Mouse (Mus musculus) gastrocnemius, adult 2 months (tissue): ENCODE results near the gene Cilp2. TPM values are rescaled to one million over a fixed set of nuclear protein-coding genes. Genes with fewer than 3 reads are reported as not detected.

Experiments
- DNase-seq: peaks from one replicate; pipeline ENCODE4 v3.0.0; 2022
- H3K27ac ChIP-seq: fragments of 200-600 bp; 2 replicates; pipeline ENCODE4 v1.8.1; 2022; ENCODE audit warnings: mild to moderate bottlenecking
- H3K4me3 ChIP-seq: fragments of 200-600 bp; 2 replicates; pipeline ENCODE4 v1.8.1; 2022; ENCODE audit warnings: mild to moderate bottlenecking, moderate library complexity
- CTCF ChIP-seq: fragments of 200-600 bp; IDR thresholded peaks from 2 replicates; pipeline ENCODE4 v1.8.1; 2022; ENCODE audit warnings: antibody characterized with exemption, mild to moderate bottlenecking, moderate library complexity
- intact Hi-C: fragments of 180-260 bp; cut with DNase I; formaldehyde crosslinking; loops from one replicate; pipeline ENCODE4 v1.15.1; 2025
- total RNA-seq, 2 experiments: library from RNA; stranded (reverse); gene quantifications; 2 replicates each; pipeline ENCODE4 v1.2.3; 2021

The Cilp2 gene
- total RNA-seq, 2 experiments from 2014 or later = 3.5 to 18.9 TPM

DNA sequence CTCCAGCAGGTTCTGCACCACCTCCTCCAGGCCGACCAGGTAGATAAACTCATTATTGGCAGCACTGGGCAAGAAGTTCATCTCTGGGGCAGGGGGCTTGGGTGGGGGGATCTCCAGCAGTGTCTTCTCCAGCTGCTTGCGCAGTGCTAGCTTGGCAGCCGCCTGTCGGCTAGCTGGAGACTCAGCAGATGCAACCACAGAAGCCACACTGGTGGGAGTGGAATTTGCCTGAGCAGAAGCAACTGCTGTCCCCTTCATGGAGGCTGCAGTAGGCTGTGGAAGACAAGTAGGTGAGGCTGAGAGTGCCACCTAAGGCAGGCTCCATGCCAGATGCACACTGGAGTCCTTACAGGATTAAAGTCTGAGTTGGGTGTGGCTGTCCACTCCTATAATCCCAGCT, 27.0 kb upstream of the Cilp2 start:
- intact Hi-C loops = loop anchor here (10.0 kb wide), 1 partner anchor 320 kb away; the partner anchor contains the start of genes Armc6 and Sugp2
- no peak for DNase-seq
- Histone ChIP-seq H3K27ac (no peak overlapping the region), H3K4me3 (no peak overlapping the region)
- TF ChIP-seq CTCF = no peak

DNA sequence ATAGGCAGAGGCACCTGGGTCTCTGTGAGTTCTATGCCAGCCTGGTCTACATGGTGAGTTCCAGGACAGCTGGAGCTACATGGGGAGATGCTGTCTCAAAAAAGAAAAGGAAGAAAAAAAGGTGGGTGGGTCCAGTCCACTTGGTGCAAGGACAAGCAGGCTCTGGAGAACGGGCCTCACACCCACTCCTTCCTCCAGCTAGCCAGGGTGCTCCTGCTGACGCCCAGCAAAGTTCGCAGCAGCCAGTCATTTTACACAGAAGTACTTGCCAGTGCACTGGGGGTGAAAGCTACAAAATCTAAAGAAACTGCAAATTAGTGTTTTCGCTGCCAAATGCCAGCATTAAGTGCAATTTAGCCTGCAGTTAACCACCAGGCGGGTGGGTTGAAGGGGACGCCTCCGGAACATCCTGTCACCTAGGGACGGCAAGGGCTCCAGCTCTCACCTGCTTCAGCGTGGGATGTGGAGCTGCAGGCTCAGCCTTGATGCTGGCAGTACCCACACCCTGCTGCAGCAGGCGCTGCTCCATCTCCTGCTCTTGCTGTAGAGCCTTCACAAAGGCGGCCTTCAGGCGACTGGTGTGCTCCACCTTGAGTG, 25.1 kb upstream of the Cilp2 start:
- intact Hi-C loops = loop anchor here (10.0 kb wide), 1 partner anchor 322 kb away; the partner anchor contains the start of genes Armc6 and Sugp2
- H3K27ac ChIP-seq = no peak overlapping the region
- H3K4me3 ChIP-seq = no peak overlapping the region
- no peak for TF ChIP-seq CTCF
- no peak for DNase-seq

DNA sequence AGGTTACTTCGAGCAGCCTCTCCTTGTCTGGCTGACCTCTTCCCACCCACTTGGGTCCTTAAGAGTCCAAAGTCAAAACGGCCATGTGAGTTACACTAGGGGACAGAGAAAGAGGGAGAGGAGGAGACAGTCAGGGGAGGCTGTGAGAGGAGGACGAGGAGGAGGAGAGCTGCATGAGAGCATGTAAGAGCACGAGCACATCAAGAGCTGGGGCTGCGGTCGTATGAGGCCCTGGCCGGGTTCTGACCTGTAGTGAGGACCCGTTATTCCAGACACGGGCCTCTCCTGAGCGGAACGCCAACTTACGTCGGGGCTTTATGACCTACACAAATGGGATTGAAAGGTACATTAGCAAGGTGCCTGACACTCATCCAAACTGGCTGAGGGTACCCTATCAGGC, 24.4 kb upstream of the Cilp2 start:
- DNase-seq = no peak
- intact Hi-C loops = loop anchor here (10.0 kb wide), 1 partner anchor 323 kb away; the partner anchor contains the start of genes Armc6 and Sugp2
- Histone ChIP-seq H3K4me3 (no peak overlapping the region), H3K27ac (no peak overlapping the region)
- no peak for TF ChIP-seq CTCF

DNA sequence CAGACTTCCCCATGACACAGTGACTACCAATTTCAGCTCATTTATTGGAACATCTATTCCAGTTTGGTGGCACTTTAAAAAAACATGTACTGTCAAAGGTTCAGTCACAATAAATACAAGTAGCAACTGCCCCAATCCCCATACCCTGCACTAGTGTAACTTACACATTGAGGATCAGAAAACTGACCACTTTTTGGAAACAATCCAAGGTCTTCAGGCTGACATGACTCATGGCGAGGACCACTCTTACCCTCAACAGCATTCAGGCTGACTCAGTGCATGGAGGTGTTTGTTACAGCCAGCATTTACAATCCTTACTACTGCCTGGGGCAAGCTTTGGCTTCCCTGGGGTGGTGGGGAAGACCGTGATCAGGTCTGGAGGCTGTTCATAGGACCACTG, 19.6 kb upstream of the Cilp2 start:
- no peak overlapping the region for H3K4me3 ChIP-seq
- no peak overlapping the region for H3K27ac ChIP-seq
- DNase-seq = no peak
- no peak for TF ChIP-seq CTCF
- intact Hi-C loops = no loop called here

DNA sequence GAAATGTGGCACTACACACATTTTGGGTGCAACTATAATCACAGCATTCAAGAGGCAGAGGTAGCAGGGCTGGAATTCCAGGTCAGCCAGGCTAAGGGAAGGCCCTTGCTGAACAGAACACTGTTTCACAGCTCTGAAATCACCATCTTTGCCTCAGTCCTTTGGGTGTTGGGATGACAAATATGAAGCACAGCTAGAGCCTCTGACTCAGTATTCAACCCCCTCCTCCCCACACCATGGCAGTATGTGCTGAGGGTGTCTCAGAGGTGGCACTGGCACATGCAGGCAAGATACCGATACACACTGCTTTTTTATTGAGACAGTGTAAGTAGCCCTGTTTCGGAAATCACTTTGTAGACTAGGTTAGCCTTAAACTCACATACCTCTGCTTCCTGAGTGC, 18.8 kb upstream of the Cilp2 start:
- intact Hi-C loops = no loop called here
- no peak for TF ChIP-seq CTCF
- H3K27ac ChIP-seq = peak overlapping the region; percentile 81
- H3K4me3 ChIP-seq = no peak overlapping the region
- DNase-seq = no peak

DNA sequence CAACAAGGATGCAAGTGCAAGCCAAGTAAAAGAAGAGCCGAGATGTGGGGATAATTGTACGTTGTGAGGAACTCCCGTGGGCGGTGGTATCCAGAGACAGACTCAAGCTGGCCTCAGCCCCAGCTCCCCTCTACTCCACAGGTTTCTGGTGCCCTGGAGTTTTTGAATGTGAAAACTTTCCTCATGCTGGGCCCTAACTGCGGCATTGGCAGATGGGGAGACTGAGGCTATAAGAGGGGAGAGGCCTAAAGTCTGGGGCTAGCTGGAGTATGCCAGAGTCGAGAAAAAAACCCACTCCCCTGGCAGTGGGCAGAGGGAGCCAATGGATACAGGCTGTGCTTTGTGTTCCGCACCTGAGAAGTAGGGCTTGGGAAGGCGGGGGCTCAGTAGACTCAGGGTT, 16.6 kb upstream of the Cilp2 start:
- no peak for DNase-seq
- intact Hi-C loops = no loop called here
- H3K4me3 ChIP-seq = no peak overlapping the region

DNA sequence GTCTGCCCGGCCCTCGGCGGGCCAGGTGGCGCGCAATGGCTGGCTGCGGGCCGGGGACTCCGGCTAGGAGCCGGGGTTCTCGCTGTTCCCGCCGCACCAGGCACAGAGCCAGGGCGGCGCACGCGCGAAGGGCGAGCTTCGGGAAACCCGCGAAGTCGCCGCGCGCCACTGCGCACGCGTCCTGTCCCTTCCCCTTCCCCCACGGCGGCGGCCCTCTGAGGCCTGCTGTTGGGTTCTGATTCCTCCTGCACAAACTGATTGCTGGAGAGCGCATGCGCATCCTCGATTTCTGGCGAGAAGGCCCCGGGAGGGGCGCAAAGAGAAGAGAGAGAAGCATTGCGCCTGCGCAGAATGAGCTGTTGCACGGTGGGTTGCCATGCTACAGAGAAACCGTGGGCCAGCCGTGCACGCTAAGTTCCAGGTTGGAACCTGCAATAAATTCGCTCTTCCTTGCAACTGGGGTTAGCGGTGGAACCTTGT, 15.6 kb upstream of the Cilp2 start:
- intact Hi-C loops = no loop called here
- TF ChIP-seq CTCF = no peak
- Histone ChIP-seq H3K4me3 (peak overlapping the region; percentile 92), H3K27ac (peak overlapping the region; percentile 99)
- DNase-seq = peak; percentile 99

More for the DNA sequence above, 16.6 kb upstream of the Cilp2 start:
- H3K27ac ChIP-seq = peak overlapping the region; percentile 99; the same call in 1 of the 2 replicates
- TF ChIP-seq CTCF = no peak

DNA sequence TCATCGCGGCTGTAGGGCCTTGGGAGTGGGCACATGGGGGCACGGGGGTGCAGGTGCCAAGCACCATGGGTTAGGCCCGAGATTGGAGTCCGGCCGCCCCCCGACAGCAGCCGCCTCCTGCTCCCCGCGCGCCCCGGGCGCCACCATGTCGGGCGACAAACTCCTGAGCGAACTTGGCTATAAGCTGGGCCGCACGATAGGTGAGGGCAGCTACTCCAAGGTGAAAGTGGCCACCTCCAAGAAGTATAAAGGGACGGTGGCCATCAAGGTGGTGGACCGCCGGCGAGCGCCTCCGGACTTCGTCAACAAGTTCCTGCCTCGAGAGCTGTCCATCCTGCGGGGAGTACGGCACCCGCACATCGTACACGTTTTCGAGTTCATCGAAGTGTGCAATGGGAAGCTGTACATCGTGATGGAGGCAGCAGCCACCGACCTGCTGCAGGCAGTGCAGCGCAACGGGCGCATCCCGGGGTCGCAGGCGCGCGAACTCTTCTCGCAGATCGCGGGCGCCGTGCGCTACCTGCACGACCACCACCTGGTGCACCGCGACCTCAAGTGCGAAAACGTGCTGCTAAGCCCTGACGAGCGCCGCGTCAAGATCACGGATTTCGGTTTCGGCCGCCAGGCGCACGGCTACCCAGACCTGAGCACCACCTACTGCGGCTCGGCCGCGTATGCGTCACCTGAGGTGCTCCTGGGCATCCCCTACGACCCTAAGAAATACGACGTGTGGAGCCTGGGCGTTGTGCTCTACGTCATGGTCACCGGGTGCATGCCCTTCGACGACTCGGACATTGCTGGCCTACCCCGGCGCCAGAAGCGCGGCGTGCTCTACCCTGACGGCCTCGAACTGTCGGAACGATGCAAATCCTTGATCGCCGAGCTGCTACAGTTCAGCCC, 14.9 kb upstream of the Cilp2 start, which contains the start of the genes Tssk6, Ndufa13 and Yjefn3:
Gene Tssk6 (plus strand): TSS at position 22 of the 900 bp plus-strand sequence.
Gene Ndufa13 (minus strand): TSS at position 396 of the 900 bp plus-strand sequence.
Gene Yjefn3 (minus strand): TSS at position 550 of the 900 bp plus-strand sequence.
- intact Hi-C loops = no loop called here
- TF ChIP-seq CTCF = 0 out of 2 replicates have a peak, but pooled peaks have one; percentile 3
- peak; percentile 50 for DNase-seq
- Histone ChIP-seq H3K27ac (peak within 1 kb of the TSS; percentile 99), H3K4me3 (peak within 1 kb of the TSS; percentile 92)

DNA sequence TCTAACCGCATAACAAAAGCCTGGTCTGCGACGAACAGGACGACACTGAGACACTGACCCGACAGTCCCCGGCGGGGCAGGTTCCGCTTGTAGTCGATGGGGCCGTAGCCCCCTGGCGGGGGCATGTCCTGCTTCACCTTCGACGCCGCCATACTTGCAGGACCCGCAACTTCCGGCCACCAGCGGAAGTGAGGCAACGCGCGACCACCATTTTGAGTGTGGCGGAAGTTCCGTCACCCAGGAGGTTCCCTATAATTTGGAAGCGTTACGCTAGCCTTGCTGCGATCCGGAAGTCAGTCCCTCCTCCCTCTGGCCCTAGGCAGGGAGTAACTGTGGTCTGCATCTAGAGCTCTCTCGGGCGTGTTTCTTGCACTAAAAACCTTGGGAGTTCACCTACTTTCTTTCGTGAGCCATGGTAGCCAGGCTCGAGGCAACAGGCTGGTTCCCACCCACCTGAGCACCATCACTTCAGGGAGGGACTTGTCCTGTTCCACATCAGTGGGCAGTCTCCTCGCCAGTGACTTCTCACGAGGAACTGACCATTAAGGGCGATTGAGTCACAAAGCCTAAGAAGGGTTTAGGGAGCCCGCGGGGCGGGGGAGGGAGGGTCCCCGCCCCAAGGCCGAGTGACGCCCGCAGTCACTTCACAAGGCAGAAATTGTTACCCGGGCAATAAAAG, 14.1 kb upstream of the Cilp2 start:
- peak; percentile 80 for TF ChIP-seq CTCF
- intact Hi-C loops = no loop called here
- peak; percentile 97 for DNase-seq
- H3K27ac ChIP-seq = peak overlapping the region; percentile 99
- peak overlapping the region; percentile 92 for H3K4me3 ChIP-seq

DNA sequence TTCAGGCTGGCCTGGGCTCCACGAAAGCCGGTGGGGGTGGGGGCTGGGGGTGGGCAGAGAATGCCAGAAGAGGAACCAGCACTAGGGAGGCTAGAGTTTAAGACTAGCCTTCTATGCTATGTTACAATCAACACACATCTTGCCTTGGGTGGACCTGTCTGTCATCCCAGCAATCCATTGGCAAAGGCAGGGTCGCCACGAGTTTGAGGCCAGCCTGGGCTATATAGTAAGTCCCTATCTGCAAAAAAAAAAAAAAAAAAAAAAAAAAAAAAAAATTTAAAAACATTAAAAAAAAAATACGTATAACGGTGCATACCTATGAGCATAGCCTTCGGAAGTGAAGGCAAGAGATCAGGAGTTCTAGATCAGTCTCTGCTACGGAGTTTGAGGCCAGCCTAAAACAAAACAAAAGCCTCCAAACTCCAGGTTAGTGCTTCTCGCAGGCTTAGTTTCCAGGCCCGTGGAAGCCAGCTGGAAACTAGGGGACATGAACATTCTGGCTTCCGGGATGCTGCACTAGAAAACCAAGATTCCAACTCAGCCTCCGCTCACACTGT, 13.5 kb upstream of the Cilp2 start:
- no peak for TF ChIP-seq CTCF
- Histone ChIP-seq H3K4me3 (peak overlapping the region; percentile 92), H3K27ac (peak overlapping the region; percentile 99)
- intact Hi-C loops = no loop called here
- no peak for DNase-seq

DNA sequence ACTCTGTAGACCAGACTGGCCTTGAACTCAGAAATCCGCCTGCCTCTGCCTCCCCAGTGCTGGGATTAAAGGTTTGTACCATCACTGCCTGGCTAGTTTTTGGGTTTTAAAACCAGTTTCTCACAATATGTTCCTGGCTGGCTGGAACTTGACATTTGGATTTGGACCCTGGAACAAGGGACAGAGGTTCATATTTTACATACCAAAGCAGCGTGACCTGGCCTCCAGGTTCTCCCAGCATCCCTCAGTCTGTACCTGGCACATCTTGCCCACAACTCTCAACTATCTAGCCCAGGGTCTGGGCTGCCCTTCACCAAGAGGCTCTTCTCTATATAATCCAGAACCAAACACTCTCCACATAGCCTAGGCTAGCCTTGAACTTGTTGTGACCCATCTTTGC, 12.4 kb upstream of the Cilp2 start:
- DNase-seq = no peak
- Histone ChIP-seq H3K4me3 (peak overlapping the region; percentile 92), H3K27ac (no peak overlapping the region)
- intact Hi-C loops = no loop called here
- no peak for TF ChIP-seq CTCF

DNA sequence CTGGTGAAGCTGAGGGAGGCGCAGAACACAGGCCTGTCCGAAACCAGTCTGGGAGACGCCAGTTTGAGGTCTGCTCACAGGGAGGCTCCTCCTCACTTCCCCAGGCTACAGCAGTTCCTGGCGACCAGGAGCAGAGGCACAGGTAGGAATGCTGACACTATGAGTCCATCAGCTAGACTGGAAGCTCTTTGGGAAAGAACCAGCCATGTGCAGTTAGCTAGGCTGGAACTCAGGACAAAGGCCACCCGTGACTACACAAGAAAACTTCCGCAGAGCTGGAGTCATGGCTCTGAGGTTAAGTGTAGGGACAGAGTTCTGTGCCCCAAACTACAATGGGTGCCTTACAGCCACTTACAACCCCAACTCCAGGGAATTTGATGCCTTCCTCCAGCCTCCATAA, 10.4 kb upstream of the Cilp2 start:
- Histone ChIP-seq H3K4me3 (peak overlapping the region; percentile 5), H3K27ac (peak overlapping the region; percentile 63; the same call in 1 of the 2 replicates)
- no peak for DNase-seq
- TF ChIP-seq CTCF = no peak
- intact Hi-C loops = no loop called here
